Mouse (Mus musculus) MEL (cell line): Measurements from ENCODE around the gene Mogat1. TPM values are rescaled to one million over a fixed set of nuclear protein-coding genes. Genes with fewer than 3 reads are reported as not detected.

Source experiments
- DNase-seq: peaks from one replicate; pipeline ENCODE4 v3.0.0; 2011; ENCODE audit warnings: low read depth, low spot score
- H3K27ac ChIP-seq: 2 replicates; pipeline ENCODE4 v1.5.1; 2012; ENCODE audit warnings: low read depth, mild to moderate bottlenecking, control low read depth, low read length, moderate library complexity; ENCODE audit not compliant: control insufficient read depth
- H3K27me3 ChIP-seq, 2 experiments: fragments of 150-350 bp in 1 of 2; sonication (generic) in 1 of 2; 2 replicates each; pipeline ENCODE4 v1.6.1; 2012; ENCODE audit warnings: low read length in 2 of 2, mild to moderate bottlenecking in 2 of 2, improper control_type of control experiment in 1 of 2, moderate library complexity in 1 of 2; ENCODE audit not compliant: insufficient read depth in 2 of 2, control insufficient read depth in 1 of 2
- H3K36me3 ChIP-seq, 2 experiments: 2 replicates each; pipeline ENCODE4 v1.6.1; 2012 to 2014; ENCODE audit warnings: low read length in 2 of 2, improper control_type of control experiment in 1 of 2, inconsistent platforms in 1 of 2, mild to moderate bottlenecking in 1 of 2; ENCODE audit not compliant: insufficient read depth in 2 of 2, control insufficient read depth in 1 of 2
- H3K4me1 ChIP-seq, 2 experiments: fragments of 150-350 bp in 1 of 2; sonication (generic) in 1 of 2; 2 replicates each; pipeline ENCODE4 v1.6.1; 2012; ENCODE audit warnings: low read length in 2 of 2, improper control_type of control experiment in 1 of 2, mild to moderate bottlenecking in 1 of 2; ENCODE audit not compliant: insufficient read depth in 2 of 2, control insufficient read depth in 1 of 2
- H3K4me3 ChIP-seq, 2 experiments: fragments of 150-350 bp in 1 of 2; sonication (generic) in 1 of 2; 2 replicates each; pipeline ENCODE4 v1.5.1; 2012; ENCODE audit warnings: low read depth in 2 of 2, low read length in 2 of 2, mild to moderate bottlenecking in 2 of 2, moderate library complexity in 2 of 2, control low read depth in 1 of 2, improper control_type of control experiment in 1 of 2; ENCODE audit not compliant: control insufficient read depth in 1 of 2, insufficient read depth in 1 of 2
- H3K79me2 ChIP-seq: 2 replicates; pipeline ENCODE4 v1.6.1; 2012; ENCODE audit warnings: mild to moderate bottlenecking, low read length, moderate library complexity; ENCODE audit not compliant: control insufficient read depth, poor library complexity, insufficient read depth
- H3K9ac ChIP-seq: 2 replicates; pipeline ENCODE4 v1.6.1; 2012; ENCODE audit warnings: low read depth, mild to moderate bottlenecking, control low read depth, low read length, moderate library complexity; ENCODE audit not compliant: control insufficient read depth, poor library complexity, severe bottlenecking
- H3K9me3 ChIP-seq: fragments of 150-350 bp; sonication (generic); replicated peaks from 2 replicates; pipeline ENCODE4 v1.6.1; 2012; ENCODE audit warnings: mild to moderate bottlenecking, low read length, improper control_type of control experiment, moderate library complexity; ENCODE audit not compliant: insufficient read depth
- BHLHE40 ChIP-seq: IDR thresholded peaks from 2 replicates; pipeline ENCODE4 v1.6.1; 2012; ENCODE audit warnings: low read depth, mild to moderate bottlenecking, inconsistent platforms, low read length, improper control_type of control experiment, borderline replicate concordance
- CTCF ChIP-seq, 3 experiments: IDR thresholded peaks in 2 of 3; conservative IDR thresholded peaks in 1 of 3; 2 replicates each; pipeline ENCODE4 v1.5.1; 2011 to 2012; ENCODE audit warnings: low read length in 3 of 3, low read depth in 2 of 3, mild to moderate bottlenecking in 2 of 3, improper control_type of control experiment in 1 of 3, inconsistent platforms in 1 of 3, mixed read lengths in 1 of 3, moderate library complexity in 1 of 3; ENCODE audit not compliant: control insufficient read depth in 1 of 3, insufficient read depth in 1 of 3, poor library complexity in 1 of 3, severe bottlenecking in 1 of 3
- E2F4 ChIP-seq: IDR thresholded peaks from 2 replicates; pipeline ENCODE4 v1.6.1; 2011; ENCODE audit warnings: low read depth, low read length, improper control_type of control experiment, borderline replicate concordance
- GATA1 ChIP-seq: IDR thresholded peaks from 2 replicates; pipeline ENCODE4 v1.6.1; 2011; ENCODE audit warnings: low read depth, low read length, improper control_type of control experiment
- HCFC1 ChIP-seq: IDR thresholded peaks from 2 replicates; pipeline ENCODE4 v1.6.1; 2012; ENCODE audit warnings: low read depth, mild to moderate bottlenecking, inconsistent platforms, low read length, improper control_type of control experiment, moderate library complexity
- JUND ChIP-seq: IDR thresholded peaks from 2 replicates; pipeline ENCODE4 v1.6.1; 2011; ENCODE audit warnings: low read depth, mild to moderate bottlenecking, improper control_type of control experiment, low read length
- KAT2A ChIP-seq: conservative IDR thresholded peaks from 2 replicates; pipeline ENCODE4 v1.6.1; 2012; ENCODE audit warnings: low read depth, low read length, improper control_type of control experiment, inconsistent platforms
- MAX ChIP-seq: IDR thresholded peaks from 2 replicates; pipeline ENCODE4 v1.6.1; 2011; ENCODE audit warnings: low read length, improper control_type of control experiment
- MAZ ChIP-seq: IDR thresholded peaks from 2 replicates; pipeline ENCODE4 v1.6.1; 2012; ENCODE audit warnings: low read depth, mild to moderate bottlenecking, inconsistent platforms, low read length, improper control_type of control experiment
- NELFE ChIP-seq: IDR thresholded peaks from 2 replicates; pipeline ENCODE4 v1.6.1; 2011; ENCODE audit warnings: low read depth, low read length, improper control_type of control experiment
- POLR2A ChIP-seq, 2 experiments: IDR thresholded peaks; 2 replicates each; pipeline ENCODE4 v1.6.1; 2011 to 2012; ENCODE audit warnings: low read length in 2 of 2, mild to moderate bottlenecking in 2 of 2, control low read depth in 1 of 2, improper control_type of control experiment in 1 of 2, low read depth in 1 of 2, moderate library complexity in 1 of 2; ENCODE audit not compliant: control insufficient read depth in 1 of 2, insufficient read depth in 1 of 2, poor library complexity in 1 of 2
- RAD21 ChIP-seq: IDR thresholded peaks from 2 replicates; pipeline ENCODE4 v1.6.1; 2011; ENCODE audit warnings: mild to moderate bottlenecking, low read depth, low read length, improper control_type of control experiment
- RCOR1 ChIP-seq: IDR thresholded peaks from 2 replicates; pipeline ENCODE4 v1.6.1; 2012; ENCODE audit warnings: low read depth, mild to moderate bottlenecking, inconsistent platforms, low read length, improper control_type of control experiment
- SIN3A ChIP-seq: IDR thresholded peaks from 2 replicates; pipeline ENCODE4 v1.6.1; 2012; ENCODE audit warnings: low read length, improper control_type of control experiment, inconsistent platforms
- SMC3 ChIP-seq: IDR thresholded peaks from 2 replicates; pipeline ENCODE4 v1.6.1; 2011; ENCODE audit warnings: low read depth, low read length, improper control_type of control experiment
- TAL1 ChIP-seq: IDR thresholded peaks from 2 replicates; pipeline ENCODE4 v1.6.1; 2012; ENCODE audit warnings: mild to moderate bottlenecking, inconsistent platforms, low read length, moderate library complexity, mixed read lengths
- TBP ChIP-seq: IDR thresholded peaks from 2 replicates; pipeline ENCODE4 v1.8.0; 2011; ENCODE audit warnings: low read depth, low read length, improper control_type of control experiment
- TCF12 ChIP-seq: IDR thresholded peaks from 2 replicates; pipeline ENCODE4 v1.6.1; 2014; ENCODE audit warnings: low read depth, mild to moderate bottlenecking, inconsistent platforms, low read length, improper control_type of control experiment, moderate library complexity
- UBTF ChIP-seq: IDR thresholded peaks from 2 replicates; pipeline ENCODE4 v1.6.1; 2012; ENCODE audit warnings: low read depth, mild to moderate bottlenecking, inconsistent platforms, low read length, improper control_type of control experiment, moderate library complexity, borderline replicate concordance; ENCODE audit not compliant: insufficient read depth
- USF2 ChIP-seq, 2 experiments: IDR thresholded peaks; 2 replicates each; pipeline ENCODE4 v1.6.1; 2011 to 2012; ENCODE audit warnings: improper control_type of control experiment in 2 of 2, low read length in 2 of 2, borderline replicate concordance in 1 of 2, inconsistent platforms in 1 of 2, low read depth in 1 of 2, mild to moderate bottlenecking in 1 of 2; ENCODE audit not compliant: insufficient read depth in 1 of 2
- ZKSCAN1 ChIP-seq: IDR thresholded peaks from 2 replicates; pipeline ENCODE4 v1.6.1; 2012; ENCODE audit warnings: low read depth, mild to moderate bottlenecking, inconsistent platforms, low read length, improper control_type of control experiment, moderate library complexity
- ZMIZ1 ChIP-seq: IDR thresholded peaks from 2 replicates; pipeline ENCODE4 v1.6.1; 2012; ENCODE audit warnings: low read depth, mild to moderate bottlenecking, inconsistent platforms, low read length, improper control_type of control experiment, moderate library complexity
- ZNF384 ChIP-seq: IDR thresholded peaks from 2 replicates; pipeline ENCODE4 v1.6.1; 2012; ENCODE audit warnings: low read depth, mild to moderate bottlenecking, inconsistent platforms, low read length, improper control_type of control experiment
- polyA plus RNA-seq, 2 experiments: library from polyadenylated mRNA; stranded (reverse) in 1 of 2; unstranded in 1 of 2; fragments of >175 nt in 1 of 2; fragments of >200 nt in 1 of 2; gene quantifications; 2 replicates each; pipeline versions ENCODE4 v1.2.1 to v1.2.4; 2012; ENCODE audit warnings: low replicate concordance in 2 of 2, low read depth in 1 of 2; ENCODE audit not compliant: insufficient read length in 2 of 2, insufficient read depth in 1 of 2, missing spikeins in 1 of 2
- total RNA-seq: library from RNA; depleted of rRNA; stranded (reverse); fragments of 300-350 nt; gene quantifications from 2 replicates; pipeline ENCODE4 v1.2.3, GENCODE M21; 2012

The Mogat1 gene
- total and polyA plus RNA-seq, 3 experiments: not detected

- Histone ChIP-seq H3K36me3 (no peaks in the 10 kb centered on the region), H3K79me2 (no peaks in the 10 kb centered on the region), H3K27ac (no peak overlapping the region), H3K4me1 (no peaks in the 10 kb centered on the region), H3K9me3 (no peaks in the 10 kb centered on the region), H3K27me3 (no peaks in the 10 kb centered on the region), H3K9ac (no peak overlapping the region), H3K4me3 (no peak overlapping the region)
- TF ChIP-seq MAX (no peak), TCF12 (no peak), GATA1 (no peak), SMC3 (peak; percentile 46), HCFC1 (no peak), NELFE (no peak), UBTF (no peak), RAD21 (peak; percentile 41), ZNF384 (no peak), CTCF (IDR thresholded peaks at IDR 0.05 in 2 of 3, conservative IDR thresholded peaks at IDR 0.05 in 1 of 3; ENCODE audit: control insufficient read depth in 1 of 3, insufficient read depth in 1 of 3, low read depth in 2 of 3, low read length in 3 of 3, poor library complexity in 1 of 3, severe bottlenecking in 1 of 3) (peak in 2 of 3 experiments; percentile 58 to 86; a peak in 5 of 6 replicates)
- DNase-seq: peak; percentile 52
Observed at GRCm38 (mm10) chr1:78525189-78525886, 14.5 kb downstream of the Mogat1 start.

- no peak overlapping the region for H3K9ac ChIP-seq
- no peak for TF ChIP-seq UBTF
- no peak for TF ChIP-seq RAD21
- no peak for TF ChIP-seq MAZ
- TF ChIP-seq SIN3A: no peak
- no peak for TF ChIP-seq TCF12
- no peak for TF ChIP-seq SMC3
- no peak for TF ChIP-seq POLR2A (IDR thresholded peaks at IDR 0.05; ENCODE audit: control insufficient read depth in 1 of 2, insufficient read depth in 1 of 2, low read depth in 1 of 2, low read length in 2 of 2, poor library complexity in 1 of 2)
- TF ChIP-seq TBP: no peak
- TF ChIP-seq RCOR1: no peak
- TF ChIP-seq HCFC1: no peak
- no peak for TF ChIP-seq TAL1
- TF ChIP-seq BHLHE40: no peak
- TF ChIP-seq JUND: no peak
- TF ChIP-seq E2F4: no peak
- no peak for TF ChIP-seq ZMIZ1
- no peak for TF ChIP-seq KAT2A
- TF ChIP-seq USF2 (IDR thresholded peaks at IDR 0.05; ENCODE audit: borderline replicate concordance in 1 of 2, insufficient read depth in 1 of 2, low read depth in 1 of 2, low read length in 2 of 2): no peak
- no peak for TF ChIP-seq ZNF384
- no peak for TF ChIP-seq ZKSCAN1
- TF ChIP-seq, all 39 proteins: peak for 0
- no peak for DNase-seq
- Histone ChIP-seq H3K4me1 (no peaks in the 10 kb centered on the region), H3K4me3 (no peak overlapping the region), H3K79me2 (no peaks in the 10 kb centered on the region), H3K27ac (no peak overlapping the region), H3K9me3 (no peaks in the 10 kb centered on the region), H3K36me3 (no peaks in the 10 kb centered on the region), H3K27me3 (no peaks in the 10 kb centered on the region)
Observed at GRCm38 (mm10) chr1:78528356-78528755, 17.6 kb downstream of the Mogat1 start.
